In genomic region chr8:11691284-11691683, GRCm38 (mm10) we compare ENCODE assay signal across 23 mouse cellular contexts. TPM values are rescaled to one million over a fixed set of nuclear protein-coding genes. Genes with fewer than 3 reads are reported as not detected.
"Had no signal": no experiment of that assay in that cellular context is flagged by ENCODE, and none has a peak within 500 bp of the region (broad histone marks: within the 10 kb centered on the region; RNA-seq: fewer than 3 reads in every experiment).

No protein-coding gene starts in this region.

- H3K27ac ChIP-seq: limb, embryonic 13.5 days; liver, embryonic 14.5 days; midbrain, embryonic 10.5 days; midbrain, embryonic 15.5 days; stomach, embryonic 15.5 days had no signal

- H3K36me3 ChIP-seq: limb, embryonic 13.5 days; midbrain, embryonic 10.5 days; midbrain, embryonic 15.5 days; stomach, embryonic 15.5 days had no signal

- H3K4me3 ChIP-seq: limb, embryonic 13.5 days; midbrain, embryonic 10.5 days; midbrain, embryonic 15.5 days; stomach, embryonic 15.5 days had no signal

- ATAC-seq: lung, postnatal 0 days; midbrain, embryonic 15.5 days had no signal

- H3K9ac ChIP-seq: limb, embryonic 13.5 days; liver, embryonic 14.5 days; midbrain, embryonic 15.5 days; stomach, embryonic 15.5 days had no signal

- H3K4me1 ChIP-seq: midbrain, embryonic 15.5 days; stomach, embryonic 15.5 days had no signal

- DNase-seq: kidney, adult 18-20 months; kidney, postnatal 14 days; lung, adult 2 months; lung, postnatal 36 days; thymus, postnatal 36 days had no signal

- H3K4me2 ChIP-seq: limb, embryonic 13.5 days; midbrain, embryonic 15.5 days; stomach, embryonic 15.5 days had no signal

- H3K9me3 ChIP-seq: limb, embryonic 13.5 days; midbrain, embryonic 10.5 days; midbrain, embryonic 15.5 days; stomach, embryonic 15.5 days had no signal

- H3K27me3 ChIP-seq: limb, embryonic 13.5 days; midbrain, embryonic 15.5 days; stomach, embryonic 15.5 days had no signal

RNA-seq across cellular contexts. Expression of gene 1700016D06Rik, which starts 9.6 kb away (rescaled TPM):
- total RNA-seq: layer of hippocampus, adult 8-10 months; layer of hippocampus, postnatal 14 days; left cerebral cortex, adult 18-20 months; left cerebral cortex, postnatal 10 days; left cerebral cortex, postnatal 4 days; liver, adult 2 months; megakaryocyte progenitor cell, adult 5-6 weeks had no signal
- polyA plus RNA-seq: kidney, embryonic 14.5 days; large intestine, adult 2 months; liver, adult 2 months; liver, embryonic 14.5 days; lung, adult 2 months; lung, postnatal 0 days; midbrain, embryonic 15.5 days; neural tube, embryonic 14.5 days; spleen, adult 2 months; stomach, embryonic 15.5 days; thymus, postnatal 0 days had no signal
